Mouse (Mus musculus) kidney, adult 10 weeks (tissue): ENCODE results near the gene H2bfm. TPM values are rescaled to one million over a fixed set of nuclear protein-coding genes. Genes with fewer than 3 reads are reported as not detected.

ENCODE experiments used
- polyA plus RNA-seq: library from polyadenylated mRNA; stranded (reverse); fragments of 350-450 nt; fragmentation: Illumina TruSeq; extraction: RNeasy Lipid Tissue Mini Kit (QIAGEN cat#74804); gene quantifications from one replicate; pipeline ENCODE4 v1.2.3, GENCODE M21; 2014; ENCODE audit warnings: low read depth, low replicate concordance

The H2bfm gene
- polyA plus RNA-seq, result not detected

GRCm38 (mm10) chrX:136927031-136927430 is at the start of gene H2bfm:
Gene H2bfm (plus strand): TSS chrX:136927325.

GRCm38 (mm10) chrX:136975397-136975796 is 48.3 kb downstream of the H2bfm start, which contains the start of gene Tmsb15b2:
Gene Tmsb15b2 (minus strand): TSS chrX:136975497.

GRCm38 (mm10) chrX:136976424-136977084 is 49.4 kb downstream of the H2bfm start, which contains the start of the genes Tmsb15l and Tmsb15b1:
Gene Tmsb15l (minus strand): TSS chrX:136976869.
Gene Tmsb15b1 (minus strand): TSS chrX:136976874.

Other genes with a start within 250 kb of the H2bfm start
- gene Tceal1, start 219.3 kb upstream of the H2bfm start, polyA plus RNA-seq, result 13.1 TPM
- gene Morf4l2, start 183.6 kb upstream of the H2bfm start, polyA plus RNA-seq, result 243 TPM
- gene Glra4, start 147.2 kb upstream of the H2bfm start, polyA plus RNA-seq, result not detected
- 3.2 TPM for gene Plp1, start 104.7 kb upstream of the H2bfm start, polyA plus RNA-seq
- gene Rab9b, start 58.6 kb upstream of the H2bfm start, polyA plus RNA-seq, result not detected
- 108 TPM for gene Tmsb15b2, start 48.2 kb downstream of the H2bfm start, polyA plus RNA-seq
- 20.0 TPM for gene Tmsb15l, start 49.5 kb downstream of the H2bfm start, polyA plus RNA-seq
- 27.9 TPM for gene Tmsb15b1, start 49.5 kb downstream of the H2bfm start, polyA plus RNA-seq
- 0.93 TPM for gene Zcchc18, start 65.8 kb downstream of the H2bfm start, polyA plus RNA-seq
- 4.4 TPM for gene Slc25a53, start 111.0 kb downstream of the H2bfm start, polyA plus RNA-seq
- 17.3 TPM for gene Fam199x, start 122.3 kb downstream of the H2bfm start, polyA plus RNA-seq
- not detected for gene Esx1, start 194.8 kb downstream of the H2bfm start, polyA plus RNA-seq